Mouse (Mus musculus) forebrain, embryonic 16.5 days (tissue): ENCODE results near the gene Prmt3. TPM values are rescaled to one million over a fixed set of nuclear protein-coding genes. Genes with fewer than 3 reads are reported as not detected.

Source experiments
- ATAC-seq: fragments of 200-750 bp; cut with Nextera tagmentation; 2 replicates; pipeline ENCODE4 v1.8.0; 2017; ENCODE audit warnings: mild to moderate bottlenecking, moderate library complexity
- H3K27ac ChIP-seq: fragments of 300-500 bp; sonication (generic); 2 replicates; pipeline ENCODE4 v1.5.1; 2014; ENCODE audit warnings: low read length, control low read depth
- H3K27me3 ChIP-seq: fragments of 300-500 bp; sonication (generic); replicated peaks from 2 replicates; pipeline ENCODE4 v1.6.1; 2014; ENCODE audit warnings: low read length; ENCODE audit not compliant: control insufficient read depth, insufficient read depth
- H3K36me3 ChIP-seq: fragments of 300-500 bp; sonication (generic); 2 replicates; pipeline ENCODE4 v1.6.1; 2014; ENCODE audit not compliant: control insufficient read depth, insufficient read depth
- H3K4me1 ChIP-seq: fragments of 300-500 bp; sonication (generic); replicated peaks from 2 replicates; pipeline ENCODE4 v1.6.1; 2014; ENCODE audit warnings: low read length; ENCODE audit not compliant: control insufficient read depth, insufficient read depth
- H3K4me2 ChIP-seq: fragments of 300-500 bp; sonication (generic); 2 replicates; pipeline ENCODE4 v1.6.1; 2014; ENCODE audit warnings: mild to moderate bottlenecking, low read length, control low read depth
- H3K4me3 ChIP-seq: fragments of 300-500 bp; sonication (generic); replicated peaks from 2 replicates; pipeline ENCODE4 v1.5.1; 2014; ENCODE audit warnings: mild to moderate bottlenecking, low read length, control low read depth
- H3K9ac ChIP-seq: fragments of 300-500 bp; sonication (generic); replicated peaks from 2 replicates; pipeline ENCODE4 v1.6.1; 2014; ENCODE audit warnings: low read depth, low read length, control low read depth
- H3K9me3 ChIP-seq: fragments of 300-500 bp; sonication (generic); 2 replicates; pipeline ENCODE4 v1.6.1; 2016; ENCODE audit warnings: low read length; ENCODE audit not compliant: control insufficient read depth
- WGBS: fragments of 180-500 bp; shearing (Covaris S2); extraction: QIAGEN DNeasy Blood & Tissue Kit; methylation state at CpG from one replicate; pipeline ENCODE4 v1.1.7; 2014; 5-methylcytosine and 5-hydroxymethylcytosine counted together
- polyA plus RNA-seq: library from polyadenylated mRNA; unstranded; fragments of >200 nt; fragmentation: Nextera tagmentation; extraction: Ambion mirVana; gene quantifications from 2 replicates; pipeline ENCODE4 v1.2.1, GENCODE M21; 2015

The Prmt3 gene
- polyA plus RNA-seq, 1 experiment from 2014 or later = 56.0 TPM

- no peak overlapping the region for H3K4me2 ChIP-seq
- no peak overlapping the region for H3K9ac ChIP-seq
- H3K27me3 ChIP-seq = no peaks in the 10 kb centered on the region
- no peak for ATAC-seq
- WGBS = 91% methylated on average over 2 of the region's 2 CpGs
- H3K9me3 ChIP-seq = no peaks in the 10 kb centered on the region
- H3K27ac ChIP-seq = no peak overlapping the region
- no peak overlapping the region for H3K4me3 ChIP-seq
- H3K4me1 ChIP-seq = no peaks in the 10 kb centered on the region
- peaks cover 9% of the 10 kb centered on the region; the same call in 1 of the 2 replicates for H3K36me3 ChIP-seq
These were observed 83.0 kb downstream of the Prmt3 start for GRCm38 (mm10) chr7:49861196-49861595.

- no peak for ATAC-seq
- Histone ChIP-seq H3K4me2 (no peak overlapping the region), H3K9me3 (no peaks in the 10 kb centered on the region), H3K4me3 (no peak overlapping the region), H3K4me1 (no peaks in the 10 kb centered on the region), H3K27ac (no peak overlapping the region), H3K27me3 (no peaks in the 10 kb centered on the region), H3K36me3 (peaks cover 3% of the 10 kb centered on the region; the same call in 1 of the 2 replicates), H3K9ac (no peak overlapping the region)
- 31% methylated on average over 3 of the region's 3 CpGs for WGBS
These were observed 85.6 kb downstream of the Prmt3 start for GRCm38 (mm10) chr7:49863753-49864152.

- no peak overlapping the region for H3K4me3 ChIP-seq
- H3K27ac ChIP-seq = no peak overlapping the region
- H3K4me1 ChIP-seq = no peaks in the 10 kb centered on the region
- no peak overlapping the region for H3K9ac ChIP-seq
- 86% methylated on average over 5 of the region's 5 CpGs for WGBS
- H3K4me2 ChIP-seq = no peak overlapping the region
- no peaks in the 10 kb centered on the region for H3K36me3 ChIP-seq
- H3K9me3 ChIP-seq = no peaks in the 10 kb centered on the region
- no peak for ATAC-seq
- H3K27me3 ChIP-seq = no peaks in the 10 kb centered on the region
These were observed 91.5 kb downstream of the Prmt3 start for GRCm38 (mm10) chr7:49869656-49870055.

GRCm38 (mm10) chr7:49870276-49870675, 92.1 kb downstream of the Prmt3 start:
- peak; percentile 90 for ATAC-seq
- Histone ChIP-seq H3K4me1 (no peaks in the 10 kb centered on the region), H3K27ac (no peak overlapping the region), H3K4me3 (no peak overlapping the region), H3K9me3 (no peaks in the 10 kb centered on the region), H3K9ac (no peak overlapping the region), H3K36me3 (no peaks in the 10 kb centered on the region), H3K4me2 (no peak overlapping the region), H3K27me3 (no peaks in the 10 kb centered on the region)
- WGBS = 67% methylated on average over 3 of the region's 3 CpGs

- WGBS = 83% methylated on average over 5 of the region's 5 CpGs
- no peaks in the 10 kb centered on the region for H3K9me3 ChIP-seq
- ATAC-seq = no peak
- H3K4me3 ChIP-seq = no peak overlapping the region
- H3K9ac ChIP-seq = no peak overlapping the region
- no peaks in the 10 kb centered on the region for H3K27me3 ChIP-seq
- H3K36me3 ChIP-seq = no peaks in the 10 kb centered on the region
- peaks cover 6% of the 10 kb centered on the region for H3K4me1 ChIP-seq
- H3K4me2 ChIP-seq = no peak overlapping the region
- H3K27ac ChIP-seq = no peak overlapping the region
These were observed 99.2 kb downstream of the Prmt3 start for GRCm38 (mm10) chr7:49877307-49877706.

- peaks cover 14% of the 10 kb centered on the region for H3K4me1 ChIP-seq
- H3K27ac ChIP-seq = no peak overlapping the region
- WGBS = 11% methylated on average over 13 of the region's 13 CpGs
- no peaks in the 10 kb centered on the region for H3K27me3 ChIP-seq
- no peaks in the 10 kb centered on the region for H3K36me3 ChIP-seq
- peak overlapping the region; percentile 5; the same call in 1 of the 2 replicates for H3K4me2 ChIP-seq
- H3K9ac ChIP-seq = no peak overlapping the region
- no peak overlapping the region for H3K4me3 ChIP-seq
- no peaks in the 10 kb centered on the region for H3K9me3 ChIP-seq
- ATAC-seq = no peak
These were observed 100.9 kb downstream of the Prmt3 start for GRCm38 (mm10) chr7:49879051-49879450.

- Histone ChIP-seq H3K4me3 (no peak overlapping the region), H3K4me1 (peaks cover 14% of the 10 kb centered on the region), H3K36me3 (no peaks in the 10 kb centered on the region), H3K27me3 (no peaks in the 10 kb centered on the region), H3K4me2 (no peak overlapping the region), H3K9ac (no peak overlapping the region), H3K27ac (no peak overlapping the region), H3K9me3 (no peaks in the 10 kb centered on the region)
- no peak for ATAC-seq
- 74% methylated on average over 8 of the region's 8 CpGs for WGBS
These were observed 102.0 kb downstream of the Prmt3 start for GRCm38 (mm10) chr7:49879998-49880707.

GRCm38 (mm10) chr7:49882288-49882687, 104.1 kb downstream of the Prmt3 start:
- Histone ChIP-seq H3K9ac (no peak overlapping the region), H3K9me3 (no peaks in the 10 kb centered on the region), H3K4me1 (peaks cover 14% of the 10 kb centered on the region), H3K27ac (no peak overlapping the region), H3K36me3 (no peaks in the 10 kb centered on the region), H3K27me3 (no peaks in the 10 kb centered on the region), H3K4me3 (no peak overlapping the region), H3K4me2 (peak overlapping the region; percentile 30; the same call in 1 of the 2 replicates)
- 0 out of 2 replicates have a peak, but pooled peaks have one; percentile 10 for ATAC-seq
- WGBS = 17% methylated on average over 4 of the region's 4 CpGs

GRCm38 (mm10) chr7:49882694-49883389, 104.7 kb downstream of the Prmt3 start:
- no peak overlapping the region for H3K4me3 ChIP-seq
- 12% methylated on average over 16 of the region's 16 CpGs for WGBS
- peaks cover 14% of the 10 kb centered on the region for H3K4me1 ChIP-seq
- no peaks in the 10 kb centered on the region for H3K27me3 ChIP-seq
- peak; percentile 74 for ATAC-seq
- no peak overlapping the region for H3K9ac ChIP-seq
- H3K9me3 ChIP-seq = no peaks in the 10 kb centered on the region
- no peaks in the 10 kb centered on the region for H3K36me3 ChIP-seq
- H3K27ac ChIP-seq = no peak overlapping the region
- peak overlapping the region; percentile 30; the same call in 1 of the 2 replicates for H3K4me2 ChIP-seq
